Mouse (Mus musculus): Measurements from ENCODE around the gene Palld.

Gene Palld

DNA sequence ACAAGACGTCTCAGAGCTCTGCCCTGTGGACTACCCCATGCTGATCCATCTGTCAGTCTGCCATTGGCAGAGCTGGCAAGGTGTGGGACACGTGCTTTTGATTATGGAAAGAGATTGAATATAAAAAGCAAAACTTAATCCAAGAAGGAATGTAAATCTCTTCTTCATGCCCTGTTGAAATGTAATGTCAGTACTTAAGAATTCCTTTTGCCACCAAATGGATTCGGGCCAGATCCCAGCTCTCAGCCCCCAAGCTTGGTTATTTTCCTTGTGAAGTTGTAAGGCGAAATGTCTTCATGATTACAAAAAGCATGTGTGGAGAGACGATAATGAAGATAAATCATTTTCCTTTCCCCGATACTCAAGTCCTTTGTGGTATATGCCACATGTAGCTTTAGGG lies 126.6 kb downstream of the Palld start:
- DNase-seq (ENCODE audit: low spot score in 2 of 2): no peak

GRCm38 (mm10) chr8:61774161-61774560 lies 128.3 kb downstream of the Palld start:
- DNase-seq (ENCODE audit: low spot score in 2 of 2): no peak

DNA sequence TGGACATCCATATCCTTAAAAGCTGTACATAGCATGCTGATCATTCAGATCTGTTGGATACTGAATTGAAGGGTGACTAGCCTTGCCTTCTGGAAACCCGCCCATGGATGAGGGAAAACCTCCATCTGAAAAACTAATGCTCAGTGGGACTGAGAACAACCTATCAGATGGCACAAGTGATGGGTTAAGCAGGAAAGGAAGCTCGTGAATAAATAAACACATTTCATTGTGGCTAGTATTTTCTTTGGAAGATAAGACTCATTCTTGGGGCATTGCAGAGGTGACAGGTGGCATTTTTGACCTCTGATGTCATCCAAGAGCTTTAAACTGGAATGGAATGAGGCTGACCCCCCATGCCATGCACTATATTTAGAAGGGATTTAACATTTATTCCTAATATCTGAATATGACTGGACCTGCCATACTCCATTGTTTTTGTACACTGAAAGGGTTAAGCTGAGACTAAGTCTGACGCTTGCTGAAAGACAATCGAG lies 128.8 kb downstream of the Palld start:
- no peak for DNase-seq (ENCODE audit: low spot score in 2 of 2)

- DNase-seq (ENCODE audit: low spot score in 2 of 2): no peak
Measured at GRCm38 (mm10) chr8:61771328-61771727, 131.2 kb downstream of the Palld start.

GRCm38 (mm10) chr8:61769340-61769879 lies 133.1 kb downstream of the Palld start:
- no peak for DNase-seq (ENCODE audit: low spot score in 2 of 2)

DNA sequence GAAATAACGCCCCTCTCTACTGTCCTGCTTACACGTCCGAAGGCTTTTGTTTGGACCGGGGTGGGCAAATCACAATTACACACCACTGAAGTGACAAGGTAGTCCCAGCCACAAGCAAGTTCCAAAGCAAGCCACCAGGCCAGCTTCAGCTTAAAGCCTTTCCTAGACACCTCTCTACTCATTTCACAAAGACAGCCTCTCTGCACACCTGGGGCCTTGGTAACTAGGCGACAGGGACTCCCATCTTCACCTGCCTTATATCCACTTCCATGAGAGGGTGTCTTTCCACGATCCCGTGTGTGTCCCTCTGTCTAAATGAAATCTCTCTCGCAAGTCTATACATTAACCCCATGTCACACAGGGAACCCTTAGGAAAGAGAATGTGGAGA lies 142.3 kb downstream of the Palld start:
- no peak for DNase-seq (ENCODE audit: low spot score in 2 of 2)

DNA sequence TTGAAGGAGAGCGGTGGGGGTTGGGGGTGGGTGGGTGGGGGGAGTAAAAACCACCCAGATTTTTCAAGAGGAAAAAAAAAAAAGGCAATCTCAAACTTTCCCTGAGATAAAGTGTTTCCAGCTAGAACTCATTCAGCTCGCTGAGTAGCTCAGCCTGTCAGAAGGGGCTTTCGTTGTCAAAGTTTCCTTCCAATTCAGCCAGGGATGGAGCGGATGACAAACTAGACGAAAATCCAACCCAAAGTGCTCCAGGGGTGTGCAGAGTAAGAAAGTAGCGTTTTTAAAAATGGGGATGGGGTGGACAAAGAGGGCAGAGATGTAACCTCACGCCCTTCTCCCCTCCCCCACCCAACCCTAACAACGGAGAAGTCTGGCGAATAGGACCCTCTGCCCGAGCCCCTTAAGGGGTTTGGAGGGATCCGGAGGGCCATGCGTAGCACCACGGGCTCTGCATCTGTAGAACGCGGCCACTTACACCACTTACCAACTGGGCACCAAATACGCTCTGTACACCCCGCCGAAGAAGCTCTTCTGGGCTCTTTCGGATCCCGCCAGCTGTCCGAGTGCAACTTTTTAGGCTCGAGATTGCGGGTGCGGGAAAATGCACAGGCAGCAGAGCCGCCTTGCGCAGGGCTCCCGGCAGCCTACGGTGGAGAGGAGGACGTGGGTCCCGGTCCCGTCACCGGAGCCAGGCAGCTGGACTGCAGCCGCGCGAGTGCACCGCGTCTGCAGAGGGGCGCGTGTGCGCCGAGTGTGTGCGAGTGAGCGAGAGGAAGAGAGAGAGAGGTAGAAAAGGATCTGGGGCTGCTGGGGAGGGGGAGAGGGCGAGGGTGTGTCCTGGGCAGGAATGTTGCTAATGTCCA lies 142.9 kb downstream of the Palld start:
- DNase-seq (ENCODE audit: low spot score in 2 of 2): peak; percentile 13 to 48

DNA sequence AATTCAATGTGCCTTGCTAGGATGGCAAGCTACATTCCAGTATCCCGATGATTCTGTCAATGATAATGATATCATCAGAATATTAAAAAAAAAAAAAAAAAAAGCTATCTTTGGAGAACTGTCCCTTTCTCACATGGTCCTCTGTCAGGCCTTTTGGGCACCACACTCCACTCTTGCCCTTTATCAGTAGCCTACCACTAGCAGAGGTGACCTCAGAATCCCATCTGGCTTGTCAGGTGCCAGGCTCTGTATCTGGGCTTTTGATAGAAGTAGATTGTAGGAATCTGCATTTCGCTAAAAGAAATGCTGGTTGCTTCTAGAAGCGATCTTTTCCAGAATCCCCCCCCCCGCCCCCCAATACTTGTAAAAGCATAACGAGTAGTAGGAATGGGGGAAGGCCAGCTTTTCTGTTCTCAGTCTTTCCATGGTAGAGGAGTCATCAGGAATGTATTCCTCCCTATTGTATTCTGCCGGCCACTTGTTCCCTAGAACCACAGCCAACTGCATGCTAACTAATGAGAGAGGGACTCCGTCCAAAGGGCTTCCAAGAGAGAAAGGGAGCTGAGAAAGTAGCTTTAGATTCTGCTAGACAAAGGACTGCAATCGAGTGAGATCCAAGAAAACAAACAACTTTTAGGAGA lies 143.7 kb downstream of the Palld start:
- no peak for DNase-seq (ENCODE audit: low spot score in 2 of 2)

GRCm38 (mm10) chr8:61756971-61757965 lies 145.2 kb downstream of the Palld start:
- DNase-seq (ENCODE audit: low spot score in 2 of 2): no peak

- DNase-seq (ENCODE audit: low spot score in 2 of 2): no peak
Measured at GRCm38 (mm10) chr8:61755186-61755585, 147.3 kb downstream of the Palld start.

DNA sequence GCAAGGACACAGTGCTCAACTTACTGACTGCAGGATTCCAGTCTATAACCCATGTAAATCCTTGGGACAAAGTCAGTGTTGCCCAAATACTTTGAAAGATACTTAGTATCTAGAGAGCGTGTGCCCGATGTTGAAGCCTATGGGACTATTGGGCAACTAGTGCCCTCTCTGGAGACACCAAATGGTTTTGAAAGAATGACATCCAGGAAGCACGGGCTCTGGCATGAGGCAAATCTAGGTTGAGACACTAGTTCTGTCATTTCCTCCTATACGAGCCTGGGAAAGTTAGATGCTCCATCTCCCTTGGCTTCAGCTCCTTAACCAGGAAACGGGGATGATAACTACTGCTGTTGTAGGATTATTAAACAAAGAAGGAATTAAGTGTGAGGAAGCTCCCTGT lies 155.4 kb downstream of the Palld start:
- no peak for DNase-seq (ENCODE audit: low spot score in 2 of 2)

DNA sequence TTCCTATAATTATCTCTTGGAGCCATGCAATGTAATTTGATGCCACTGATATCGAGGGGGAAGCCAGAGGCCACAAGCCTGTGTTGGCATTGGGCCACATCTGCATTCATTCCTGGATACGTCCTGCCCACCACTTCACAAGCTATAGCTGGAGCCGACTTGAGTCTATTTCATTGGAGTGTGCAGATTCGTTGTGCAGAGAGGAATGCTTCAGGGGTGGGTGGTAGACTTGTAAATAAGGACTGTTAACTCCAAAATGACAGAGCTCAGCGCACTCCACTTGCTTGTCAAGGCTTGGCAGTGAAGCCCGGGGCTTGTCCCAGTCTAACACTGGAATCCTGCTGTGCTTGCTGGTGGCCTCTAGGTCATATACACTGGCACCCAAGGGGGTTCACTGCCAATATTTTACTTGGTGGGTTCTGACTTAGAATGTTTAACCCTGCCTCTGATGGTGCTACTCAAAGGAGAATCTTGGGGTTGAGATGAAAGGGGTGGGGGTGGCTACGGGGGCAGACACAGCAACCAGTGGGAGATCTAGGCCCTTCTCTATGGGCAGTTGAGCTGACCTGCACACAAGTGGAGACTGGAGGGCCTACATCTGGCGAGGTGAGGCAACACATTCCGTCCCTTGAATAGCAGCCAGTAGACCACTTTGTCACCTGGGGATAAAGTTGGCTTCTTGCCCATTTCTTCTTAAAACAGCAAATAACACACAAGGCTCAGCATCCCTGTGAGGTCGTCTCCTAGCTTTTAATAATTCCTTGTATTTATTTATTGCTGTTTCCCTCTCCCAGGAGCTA lies 157.1 kb downstream of the Palld start:
- DNase-seq (ENCODE audit: low spot score in 2 of 2): no peak

GRCm38 (mm10) chr8:61743764-61744562 lies 158.5 kb downstream of the Palld start:
- no peak for DNase-seq (ENCODE audit: low spot score in 2 of 2)

DNA sequence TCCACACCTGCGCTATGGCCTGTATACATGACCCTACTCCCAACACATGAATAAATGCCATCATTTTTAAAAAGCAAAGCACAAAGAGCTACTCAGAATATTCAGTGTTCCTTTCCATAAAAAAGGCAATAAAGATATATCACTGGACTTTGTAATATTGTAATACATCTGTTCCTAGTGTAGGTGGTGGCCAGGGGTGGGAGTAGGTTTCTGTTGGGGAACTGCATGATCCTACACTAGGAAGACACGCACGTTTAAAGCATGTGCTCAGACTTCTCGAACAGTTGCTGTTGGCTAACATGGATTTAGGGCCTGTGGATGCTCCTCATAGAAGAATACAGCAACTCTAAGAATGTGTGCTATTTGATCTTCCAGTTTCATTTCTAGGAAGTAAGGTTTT lies 165.0 kb downstream of the Palld start:
- DNase-seq (ENCODE audit: low spot score in 2 of 2): no peak

- DNase-seq (ENCODE audit: low spot score in 2 of 2): no peak
Measured at GRCm38 (mm10) chr8:61736739-61737243, 165.7 kb downstream of the Palld start.

DNA sequence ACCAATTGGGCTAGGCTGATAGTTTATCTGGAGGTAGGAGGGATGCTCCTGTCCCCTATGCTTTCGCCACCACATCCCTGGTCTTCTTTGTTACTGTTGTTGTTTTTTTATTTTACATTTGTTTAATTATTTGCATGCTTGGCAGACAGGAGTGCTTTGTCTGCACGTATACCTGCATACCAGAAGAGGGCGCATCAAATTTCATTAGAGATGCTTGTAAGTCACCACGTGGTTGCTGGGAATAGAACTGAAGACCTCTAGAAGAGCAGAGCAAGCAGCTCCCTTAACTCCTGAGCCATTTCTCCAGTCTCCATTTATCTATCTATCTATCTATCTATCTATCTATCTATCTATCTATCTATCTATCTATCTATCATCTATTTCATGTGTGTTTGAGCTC lies 166.4 kb downstream of the Palld start:
- DNase-seq (ENCODE audit: low spot score in 2 of 2): no peak

DNA sequence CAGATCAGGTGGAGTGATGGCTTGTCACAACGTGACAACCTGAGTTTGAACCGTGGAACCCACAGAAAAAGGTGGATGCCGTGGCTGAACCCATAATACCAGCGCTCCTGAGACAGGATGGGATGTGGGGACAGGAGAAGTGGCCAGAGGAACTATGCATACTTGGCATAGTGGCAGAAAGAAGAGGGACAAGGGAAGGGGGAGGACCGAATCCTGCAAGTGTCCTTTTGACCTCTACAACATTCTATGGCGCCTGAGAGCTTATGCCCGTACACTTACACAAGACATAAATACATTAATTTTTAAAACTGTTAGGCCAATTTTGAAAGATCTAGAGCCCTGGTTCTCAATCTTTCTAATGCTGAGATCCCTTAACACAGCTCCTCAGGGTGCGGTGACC lies 168.3 kb downstream of the Palld start:
- DNase-seq (ENCODE audit: low spot score in 2 of 2): no peak

- no peak for DNase-seq (ENCODE audit: low spot score in 2 of 2)
Measured at GRCm38 (mm10) chr8:61732184-61732583, 170.3 kb downstream of the Palld start.

DNA sequence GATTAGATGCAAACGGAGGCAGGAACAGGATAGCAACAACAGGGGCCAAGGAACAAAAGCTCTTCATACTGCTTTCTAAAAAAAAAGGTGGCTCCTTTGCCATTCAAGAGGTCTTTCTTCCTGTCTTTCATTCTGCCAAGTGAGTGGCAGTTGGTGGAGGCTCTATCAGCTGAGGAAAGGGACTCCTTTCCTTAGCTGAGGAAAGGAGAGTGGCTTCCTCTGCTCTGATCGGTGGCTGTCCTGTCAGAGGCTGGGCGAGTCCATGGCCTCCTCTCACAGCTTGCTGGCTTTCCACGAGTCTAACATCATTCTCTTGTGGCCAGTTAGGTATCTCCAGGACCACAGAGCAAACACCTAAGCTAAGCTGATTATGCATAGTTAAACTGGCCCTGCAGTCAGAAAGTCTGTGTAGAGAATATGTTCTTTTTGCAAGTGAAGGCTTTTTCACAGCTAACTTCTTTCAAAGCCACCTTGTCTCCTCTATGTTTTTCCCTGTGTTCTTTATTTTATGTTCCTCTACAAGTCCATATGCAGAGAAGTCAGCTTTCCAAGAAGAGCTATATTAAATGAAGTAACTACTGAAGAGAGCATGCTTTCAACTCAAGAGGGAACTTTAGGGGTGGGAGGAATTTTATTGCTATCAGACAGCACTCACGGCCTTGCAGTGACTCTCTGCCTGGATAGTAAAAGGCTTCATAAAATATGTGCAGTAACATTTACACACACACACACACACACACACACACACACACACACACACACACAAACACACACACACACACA lies 171.0 kb downstream of the Palld start:
- DNase-seq (ENCODE audit: low spot score in 2 of 2): no peak

Data from urinary bladder, adult 18-20 months (tissue).